Mouse (Mus musculus) heart, embryonic 14.5 days (tissue): ENCODE data around the gene Cpeb3. TPM values are rescaled to one million over a fixed set of nuclear protein-coding genes. Genes with fewer than 3 reads are reported as not detected.
A peak's percentile ranks its signal among the peaks of the same experiment; 100 is the strongest.

Experiments
- ATAC-seq: fragments of 200-750 bp; cut with Nextera tagmentation; 2 replicates; pipeline ENCODE4 v1.8.0; 2017; ENCODE audit warnings: low read depth, moderate TSS enrichment; ENCODE audit not compliant: insufficient number of reproducible peaks, insufficient read depth, low FRiP score
- H3K27ac ChIP-seq, 2 experiments: fragments of 200-500 bp in 1 of 2; fragments of 300-500 bp in 1 of 2; sonication (generic) in 1 of 2; replicated peaks in 1 of 2; 2 replicates each; pipeline ENCODE4 v1.5.1; 2012 to 2014; ENCODE audit warnings: low read depth in 2 of 2, low read length in 2 of 2, control low read depth in 1 of 2, mild to moderate bottlenecking in 1 of 2, mixed read lengths in 1 of 2; ENCODE audit not compliant: control insufficient read depth in 1 of 2, insufficient read depth in 1 of 2
- H3K27me3 ChIP-seq: fragments of 300-500 bp; sonication (generic); 2 replicates; pipeline ENCODE4 v1.6.1; 2014; ENCODE audit warnings: mild to moderate bottlenecking, low read length, control low read depth; ENCODE audit not compliant: control insufficient read depth, insufficient read depth
- H3K36me3 ChIP-seq: fragments of 300-500 bp; sonication (generic); 2 replicates; pipeline ENCODE4 v1.6.1; 2014; ENCODE audit warnings: mild to moderate bottlenecking, control low read depth, low read length, mixed read lengths; ENCODE audit not compliant: control insufficient read depth, insufficient read depth
- H3K4me1 ChIP-seq, 2 experiments: fragments of 200-500 bp in 1 of 2; fragments of 300-500 bp in 1 of 2; sonication (generic) in 1 of 2; 2 replicates each; pipeline ENCODE4 v1.6.1; 2012 to 2014; ENCODE audit warnings: low read length in 2 of 2, control low read depth in 1 of 2, mixed read lengths in 1 of 2; ENCODE audit not compliant: control insufficient read depth in 2 of 2, insufficient read depth in 2 of 2
- H3K4me2 ChIP-seq: fragments of 300-500 bp; sonication (generic); 2 replicates; pipeline ENCODE4 v1.6.1; 2014; ENCODE audit warnings: mild to moderate bottlenecking, low read length
- H3K4me3 ChIP-seq, 2 experiments: fragments of 200-500 bp in 1 of 2; fragments of 300-500 bp in 1 of 2; sonication (generic) in 1 of 2; 2 replicates each; pipeline ENCODE4 v1.5.1; 2012 to 2014; ENCODE audit warnings: low read length in 2 of 2, mild to moderate bottlenecking in 2 of 2, control low read depth in 1 of 2, low read depth in 1 of 2, moderate library complexity in 1 of 2; ENCODE audit not compliant: control insufficient read depth in 1 of 2, insufficient read depth in 1 of 2
- H3K9ac ChIP-seq: fragments of 300-500 bp; sonication (generic); 2 replicates; pipeline ENCODE4 v1.6.1; 2014; ENCODE audit warnings: mild to moderate bottlenecking, low read length
- H3K9me3 ChIP-seq: fragments of 300-500 bp; sonication (generic); 2 replicates; pipeline ENCODE4 v1.6.1; 2016; ENCODE audit warnings: low read length, control low read depth; ENCODE audit not compliant: control insufficient read depth
- WGBS: fragments of 180-500 bp; shearing (Covaris S2); extraction: QIAGEN DNeasy Blood & Tissue Kit; methylation state at CpG from one replicate; pipeline ENCODE4 v1.1.7; 2014; 5-methylcytosine and 5-hydroxymethylcytosine counted together
- polyA plus RNA-seq: library from polyadenylated mRNA; unstranded; fragments of >200 nt; fragmentation: Nextera tagmentation; extraction: Ambion mirVana; gene quantifications from 2 replicates; pipeline ENCODE4 v1.2.1, GENCODE M21; 2014

Cpeb3 gene
- polyA plus RNA-seq, 1 experiment from 2014 or later, result 8.8 TPM

GRCm38 (mm10) chr19:37115824-37116223 is 92.6 kb downstream of the Cpeb3 start:
- Histone ChIP-seq H3K9me3 (no peaks in the 10 kb centered on the region), H3K4me1 (peaks cover 7 to 19% of the 10 kb centered on the region in 2 experiments), H3K27ac (peak overlapping the region; percentile 52 to 77; a peak in 3 of 4 replicates), H3K4me2 (no peak overlapping the region; the same call in 1 of the 2 replicates), H3K9ac (no peak overlapping the region), H3K4me3 (no peak overlapping the region), H3K36me3 (peaks cover 9% of the 10 kb centered on the region; the same call in 1 of the 2 replicates), H3K27me3 (no peaks in the 10 kb centered on the region)
- ATAC-seq, result peak; percentile 50; the same call in 1 of the 2 replicates
- 30% methylated on average over 1 of the region's 1 CpGs for WGBS

DNA sequence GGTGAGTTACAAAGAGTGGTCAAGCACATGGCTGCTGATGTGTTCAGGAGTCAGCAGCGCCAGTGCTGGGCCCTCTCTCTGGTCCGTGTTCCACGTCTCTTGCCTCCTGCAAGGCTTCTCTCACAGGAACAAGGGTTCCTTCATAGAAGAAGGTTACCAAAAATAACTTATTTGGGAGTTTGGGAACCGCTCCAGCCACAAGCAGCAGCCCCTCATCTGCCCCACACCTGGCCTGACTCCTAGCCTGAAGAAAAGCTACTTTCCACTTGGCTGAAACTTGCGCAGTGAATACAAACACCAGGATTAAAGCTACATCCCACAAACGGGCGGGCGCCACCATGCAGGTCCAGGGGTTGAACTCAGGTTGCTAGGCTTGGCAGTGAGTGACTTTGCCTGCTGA is 93.0 kb downstream of the Cpeb3 start:
- Histone ChIP-seq H3K9me3 (no peaks in the 10 kb centered on the region), H3K9ac (no peak overlapping the region), H3K36me3 (peaks cover 9% of the 10 kb centered on the region; the same call in 1 of the 2 replicates), H3K4me2 (no peak overlapping the region), H3K4me1 (peaks cover 7 to 19% of the 10 kb centered on the region in 2 experiments), H3K27me3 (no peaks in the 10 kb centered on the region), H3K27ac (peak overlapping the region; percentile 52 to 77), H3K4me3 (no peak overlapping the region)
- no peak for ATAC-seq
- WGBS, result 66% methylated on average over 8 of the region's 8 CpGs

GRCm38 (mm10) chr19:37111831-37112230 is 96.6 kb downstream of the Cpeb3 start:
- Histone ChIP-seq H3K36me3 (peaks cover 7% of the 10 kb centered on the region; the same call in 1 of the 2 replicates), H3K27me3 (no peaks in the 10 kb centered on the region), H3K4me1 (peaks cover 7 to 13% of the 10 kb centered on the region in 2 experiments), H3K27ac (no peak overlapping the region), H3K9ac (no peak overlapping the region), H3K9me3 (no peaks in the 10 kb centered on the region), H3K4me2 (no peak overlapping the region), H3K4me3 (no peak overlapping the region)
- no peak for ATAC-seq
- WGBS, result 85% methylated on average over 6 of the region's 6 CpGs

DNA sequence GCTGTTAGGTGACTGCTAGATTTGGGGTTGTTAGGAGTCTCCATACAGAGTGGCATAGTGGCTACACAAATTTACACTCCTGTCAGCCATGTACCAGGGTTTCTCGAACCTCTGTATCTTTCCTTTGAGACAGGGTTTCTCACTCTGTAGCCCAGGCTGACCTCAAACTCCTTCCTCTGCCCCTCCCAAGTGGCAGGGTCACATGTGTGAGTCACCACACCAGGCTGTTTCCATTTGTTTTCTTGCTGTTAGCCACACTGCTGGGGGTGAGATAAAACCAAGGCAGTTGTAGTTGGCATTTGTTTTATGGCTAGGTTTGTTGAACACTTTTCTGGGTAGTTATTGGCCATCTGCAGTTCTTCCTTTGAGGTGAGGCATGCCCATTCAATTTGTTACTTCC is 97.9 kb downstream of the Cpeb3 start:
- no peak overlapping the region for H3K9ac ChIP-seq
- no peak for ATAC-seq
- H3K36me3 ChIP-seq, result no peaks in the 10 kb centered on the region
- H3K27me3 ChIP-seq, result no peaks in the 10 kb centered on the region
- 44% methylated on average over 1 of the region's 1 CpGs for WGBS
- H3K4me1 ChIP-seq, result peaks cover 4% of the 10 kb centered on the region in 2 experiments
- no peak overlapping the region for H3K4me3 ChIP-seq
- H3K9me3 ChIP-seq, result no peaks in the 10 kb centered on the region
- H3K27ac ChIP-seq, result no peak overlapping the region
- H3K4me2 ChIP-seq, result no peak overlapping the region

- 90% methylated on average over 4 of the region's 4 CpGs for WGBS
- Histone ChIP-seq H3K9me3 (no peaks in the 10 kb centered on the region), H3K9ac (no peak overlapping the region), H3K36me3 (no peaks in the 10 kb centered on the region), H3K4me2 (no peak overlapping the region), H3K27me3 (no peaks in the 10 kb centered on the region), H3K27ac (no peak overlapping the region), H3K4me3 (no peak overlapping the region), H3K4me1 (no peaks in the 10 kb centered on the region)
- no peak for ATAC-seq
These were observed 98.5 kb downstream of the Cpeb3 start for GRCm38 (mm10) chr19:37109853-37110252.

GRCm38 (mm10) chr19:37100689-37101088 is 107.7 kb downstream of the Cpeb3 start:
- Histone ChIP-seq H3K27me3 (no peaks in the 10 kb centered on the region), H3K9me3 (no peaks in the 10 kb centered on the region), H3K4me3 (no peak overlapping the region), H3K4me1 (0 out of 4 replicates have a peak, but pooled peaks cover 0 to 4% of the 10 kb centered on the region in 2 experiments), H3K9ac (no peak overlapping the region), H3K36me3 (no peaks in the 10 kb centered on the region), H3K4me2 (no peak overlapping the region), H3K27ac (no peak overlapping the region)
- 72% methylated on average over 2 of the region's 2 CpGs for WGBS
- ATAC-seq, result no peak

DNA sequence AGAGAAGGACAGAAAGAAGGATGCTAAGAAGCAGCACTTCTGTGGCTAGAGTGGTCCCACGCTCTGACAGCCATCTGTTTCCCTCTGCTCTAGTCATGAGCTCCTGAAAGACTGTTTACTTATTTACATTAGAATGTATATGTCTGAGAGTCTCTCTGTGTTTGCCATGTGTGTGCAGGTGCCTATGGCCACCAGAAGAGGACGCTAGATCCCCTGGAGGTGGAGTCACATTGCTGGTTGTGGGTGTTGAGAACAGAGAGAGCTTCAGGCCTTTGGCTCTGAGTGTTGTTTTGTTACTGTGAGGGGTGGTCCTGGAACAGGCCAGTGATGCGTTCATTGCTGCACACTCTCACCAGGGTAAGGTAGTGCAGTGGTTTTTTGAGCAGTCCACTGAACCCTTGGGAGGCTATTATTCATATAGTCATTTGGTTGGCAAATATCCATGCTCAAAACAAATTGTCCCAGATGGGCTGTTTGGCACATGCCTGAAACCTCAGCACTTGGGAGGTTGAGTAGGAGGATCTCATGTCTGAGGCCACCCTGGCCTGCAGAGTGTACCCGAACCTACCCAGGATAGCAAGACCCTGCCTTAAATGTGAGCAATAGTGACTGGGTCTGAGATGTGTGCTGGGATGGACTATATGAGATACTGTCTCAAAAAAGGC is 112.6 kb downstream of the Cpeb3 start:
- no peaks in the 10 kb centered on the region for H3K27me3 ChIP-seq
- H3K9me3 ChIP-seq, result no peaks in the 10 kb centered on the region
- no peak overlapping the region for H3K9ac ChIP-seq
- no peaks in the 10 kb centered on the region for H3K36me3 ChIP-seq
- no peak overlapping the region for H3K4me2 ChIP-seq
- H3K27ac ChIP-seq, result no peak overlapping the region
- no peak for ATAC-seq
- peaks cover 0 to 9% of the 10 kb centered on the region in 2 experiments; a peak in 1 of 4 replicates for H3K4me1 ChIP-seq
- WGBS, result 83% methylated on average over 4 of the region's 4 CpGs
- no peak overlapping the region for H3K4me3 ChIP-seq

GRCm38 (mm10) chr19:37093181-37093580 is 115.2 kb downstream of the Cpeb3 start:
- Histone ChIP-seq H3K27me3 (no peaks in the 10 kb centered on the region), H3K9me3 (no peaks in the 10 kb centered on the region), H3K27ac (no peak overlapping the region), H3K4me1 (peaks cover 3 to 21% of the 10 kb centered on the region in 2 experiments; a peak in 2 of 4 replicates), H3K4me3 (no peak overlapping the region), H3K4me2 (no peak overlapping the region), H3K9ac (no peak overlapping the region), H3K36me3 (no peaks in the 10 kb centered on the region)
- WGBS, result 85% methylated on average over 3 of the region's 3 CpGs
- ATAC-seq, result no peak
